Comparison of ENCODE assay signal across 8 mouse cellular contexts in genomic region chr2:23155199-23155621, GRCm38 (mm10). TPM values are rescaled to one million over a fixed set of nuclear protein-coding genes. Genes with fewer than 3 reads are reported as not detected.
DNase-seq lines count a peak whose midpoint lies in the region; ATAC-seq and TF ChIP-seq lines count a peak whose summit lies in the region.

No protein-coding gene starts in this region.

- no peak for DNase-seq in gastrocnemius, adult 2 months
- no peak for DNase-seq in gastrocnemius, postnatal 36 days
- peak; percentile 67 for DNase-seq in 3T3-L1 (ENCODE audit: low read depth, low spot score)
- no peak for DNase-seq in limb, embryonic 10.5 days (ENCODE audit: low spot score)

- TF ChIP-seq CTCF in gastrocnemius, adult 2 months (IDR thresholded peaks at IDR 0.05) = no peak

- H3K9me3 ChIP-seq in embryonic facial prominence, embryonic 12.5 days = no peaks in the 10 kb centered on the region
- no peaks in the 10 kb centered on the region for H3K9me3 ChIP-seq in limb, embryonic 10.5 days (replicated peaks)
- H3K9me3 ChIP-seq in neural tube, embryonic 15.5 days (replicated peaks) = no peaks in the 10 kb centered on the region

- peak overlapping the region; percentile 69 for H3K9ac ChIP-seq in embryonic facial prominence, embryonic 12.5 days
- H3K9ac ChIP-seq in neural tube, embryonic 15.5 days (replicated peaks) = peak overlapping the region; percentile 77

- ATAC-seq in embryonic facial prominence, embryonic 12.5 days (ENCODE audit: insufficient number of reproducible peaks, insufficient read depth, low FRiP score, low TSS enrichment) = peak; percentile 24
- ATAC-seq in neural tube, embryonic 15.5 days (ENCODE audit: low FRiP score) = no peak
- no peak for ATAC-seq in CD4-positive, CD25-positive, alpha-beta regulatory T cell, adult 4 months
- no peak for ATAC-seq in inflammation-experienced regulatory T-cells, adult 6 months

- intact Hi-C loops in gastrocnemius, adult 2 months (cut with DNase I) = loop anchor here (2.0 to 5.0 kb wide), 4 partner anchors 33 to 258 kb away; partner anchors contain the start of genes Acbd5 and Pdss1
- intact Hi-C loops in gastrocnemius, postnatal 36 days (cut with DNase I) = loop anchor here (5.0 to 10.0 kb wide), 2 partner anchors 38 to 90 kb away; partner anchors contain the start of gene Acbd5

- peaks cover 21% of the 10 kb centered on the region for H3K4me1 ChIP-seq in embryonic facial prominence, embryonic 12.5 days
- peaks cover 18% of the 10 kb centered on the region for H3K4me1 ChIP-seq in limb, embryonic 10.5 days
- H3K4me1 ChIP-seq in neural tube, embryonic 15.5 days = peaks cover 29% of the 10 kb centered on the region

- no peaks in the 10 kb centered on the region for H3K27me3 ChIP-seq in embryonic facial prominence, embryonic 12.5 days
- no peaks in the 10 kb centered on the region for H3K27me3 ChIP-seq in limb, embryonic 10.5 days (ENCODE audit: low read depth, poor library complexity, severe bottlenecking)
- H3K27me3 ChIP-seq in neural tube, embryonic 15.5 days (replicated peaks) = no peaks in the 10 kb centered on the region

- H3K27ac ChIP-seq in gastrocnemius, adult 2 months = peak overlapping the region; percentile 97; the same call in 1 of the 2 replicates
- H3K27ac ChIP-seq in embryonic facial prominence, embryonic 12.5 days = peak overlapping the region; percentile 98
- peak overlapping the region; percentile 90 for H3K27ac ChIP-seq in limb, embryonic 10.5 days
- H3K27ac ChIP-seq in neural tube, embryonic 15.5 days (replicated peaks) = 0 out of 2 replicates have a peak overlapping the region, but pooled peaks have one; percentile 100

- H3K36me3 ChIP-seq in embryonic facial prominence, embryonic 12.5 days = no peaks in the 10 kb centered on the region
- peaks cover 27% of the 10 kb centered on the region for H3K36me3 ChIP-seq in limb, embryonic 10.5 days
- no peaks in the 10 kb centered on the region for H3K36me3 ChIP-seq in neural tube, embryonic 15.5 days

- 7% methylated on average over 5 of the region's 5 CpGs for WGBS in embryonic facial prominence, embryonic 12.5 days
- 10% methylated on average over 5 of the region's 5 CpGs for WGBS in limb, embryonic 10.5 days
- WGBS in neural tube, embryonic 15.5 days = 8% methylated on average over 5 of the region's 5 CpGs

- H3K4me3 ChIP-seq in gastrocnemius, adult 2 months = peak overlapping the region; percentile 83
- H3K4me3 ChIP-seq in embryonic facial prominence, embryonic 12.5 days = peak overlapping the region; percentile 69
- peak overlapping the region; percentile 64 for H3K4me3 ChIP-seq in limb, embryonic 10.5 days
- peak overlapping the region; percentile 83 for H3K4me3 ChIP-seq in neural tube, embryonic 15.5 days (replicated peaks)

- peak overlapping the region; percentile 82 for H3K4me2 ChIP-seq in embryonic facial prominence, embryonic 12.5 days (replicated peaks)
- peak overlapping the region; percentile 83 for H3K4me2 ChIP-seq in neural tube, embryonic 15.5 days

RNA-seq across cellular contexts. Expression of gene Mastl, which starts 0.6 kb away (rescaled TPM):
- total RNA-seq in gastrocnemius, adult 2 months (2021) = under 1 TPM; 0.36 TPM
- under 1 TPM; 0.20 to 0.28 TPM for total RNA-seq in gastrocnemius, postnatal 36 days (2021)
- 9.9 and 10.2 TPM in 2 replicates for polyA plus RNA-seq in embryonic facial prominence, embryonic 12.5 days (2016; fragmentation: Nextera tagmentation; extraction: Ambion mirVana)
- 16.3 and 16.9 TPM in 2 replicates for polyA plus RNA-seq in limb, embryonic 10.5 days (2016; fragmentation: Nextera tagmentation; extraction: Ambion mirVana)
- polyA plus RNA-seq in neural tube, embryonic 15.5 days (2015; fragmentation: Nextera tagmentation; extraction: Ambion mirVana) = 1.8 and 3.2 TPM in 2 replicates
- 1 to 10 TPM; 1.5 to 2.8 TPM for polyA plus RNA-seq in CD4-positive, CD25-positive, alpha-beta regulatory T cell, adult 4 months (2017; shearing (Covaris generic))
- 10 to 100 TPM in 1 of 3 experiments, 1 to 10 TPM in 2; 1.7 to 15.3 (median 2.4) TPM for polyA plus RNA-seq in inflammation-experienced regulatory T-cells, adult 6 months (2017; shearing (Covaris generic))

RNA-seq across cellular contexts. Expression of gene Yme1l1, which starts 1.0 kb away (rescaled TPM):
- 10 to 100 TPM; 56.8 to 68.1 TPM for total RNA-seq in gastrocnemius, adult 2 months (2021)
- 10 to 100 TPM; 54.5 to 55.8 TPM for total RNA-seq in gastrocnemius, postnatal 36 days (2021)
- polyA plus RNA-seq in embryonic facial prominence, embryonic 12.5 days (2016; fragmentation: Nextera tagmentation; extraction: Ambion mirVana) = 87.5 and 92.9 TPM in 2 replicates
- polyA plus RNA-seq in limb, embryonic 10.5 days (2016; fragmentation: Nextera tagmentation; extraction: Ambion mirVana) = 64.9 and 76.5 TPM in 2 replicates
- 55.7 and 60.8 TPM in 2 replicates for polyA plus RNA-seq in neural tube, embryonic 15.5 days (2015; fragmentation: Nextera tagmentation; extraction: Ambion mirVana)
- 100 to 1,000 TPM; 139 to 141 TPM for polyA plus RNA-seq in CD4-positive, CD25-positive, alpha-beta regulatory T cell, adult 4 months (2017; shearing (Covaris generic))
- 100 to 1,000 TPM; 123 to 136 (median 132) TPM for polyA plus RNA-seq in inflammation-experienced regulatory T-cells, adult 6 months (2017; shearing (Covaris generic))

RNA-seq across cellular contexts. Expression of gene 4931423N10Rik, which starts 52.1 kb away (rescaled TPM):
- not detected for total RNA-seq in gastrocnemius, adult 2 months (2021)
- not detected for total RNA-seq in gastrocnemius, postnatal 36 days (2021)
- not detected in 2 replicates for polyA plus RNA-seq in embryonic facial prominence, embryonic 12.5 days (2016; fragmentation: Nextera tagmentation; extraction: Ambion mirVana)
- not detected in 2 replicates for polyA plus RNA-seq in limb, embryonic 10.5 days (2016; fragmentation: Nextera tagmentation; extraction: Ambion mirVana)
- polyA plus RNA-seq in neural tube, embryonic 15.5 days (2015; fragmentation: Nextera tagmentation; extraction: Ambion mirVana) = 0.10 TPM in 1 of 2 replicates, not detected in the other
- not detected for polyA plus RNA-seq in CD4-positive, CD25-positive, alpha-beta regulatory T cell, adult 4 months (2017; shearing (Covaris generic))
- not detected for polyA plus RNA-seq in inflammation-experienced regulatory T-cells, adult 6 months (2017; shearing (Covaris generic))
